In genomic region chr12:26543463-26543862, GRCm38 (mm10) we compare ENCODE assay signal across 22 mouse cellular contexts.
"Had no signal": no experiment of that assay in that cellular context is flagged by ENCODE, and none has a peak within 500 bp of the region (broad histone marks: within the 10 kb centered on the region; RNA-seq: fewer than 3 reads in every experiment).

No protein-coding gene starts in this region.

- DNase-seq: gastrocnemius, adult 2 months; gastrocnemius, postnatal 10 days; gastrocnemius, postnatal 25 days; heart, adult 2 months; heart, postnatal 10 days; heart, postnatal 4 days; kidney, adult 18-20 months; kidney, adult 8-10 months; kidney, postnatal 10 days; kidney, postnatal 25 days; kidney, postnatal 4 days had no signal

- H3K36me3 ChIP-seq: hindbrain, embryonic 13.5 days; hindbrain, embryonic 15.5 days; intestine, embryonic 15.5 days; limb, embryonic 10.5 days; limb, embryonic 12.5 days had no signal

- H3K4me1 ChIP-seq: hindbrain, embryonic 13.5 days; hindbrain, embryonic 15.5 days; intestine, embryonic 15.5 days; limb, embryonic 10.5 days; limb, embryonic 12.5 days had no signal

- H3K27ac ChIP-seq: gastrocnemius, adult 2 months; heart, adult 2 months; hindbrain, embryonic 13.5 days; hindbrain, embryonic 15.5 days; intestine, embryonic 15.5 days; layer of hippocampus, adult 2 months; left cerebral cortex, adult 2 months; limb, embryonic 10.5 days; limb, embryonic 12.5 days had no signal

- H3K27me3 ChIP-seq: hindbrain, embryonic 13.5 days; hindbrain, embryonic 15.5 days; intestine, embryonic 15.5 days; limb, embryonic 12.5 days had no signal

- H3K9me3 ChIP-seq: hindbrain, embryonic 13.5 days; hindbrain, embryonic 15.5 days; intestine, embryonic 15.5 days; limb, embryonic 10.5 days had no signal

- H3K9ac ChIP-seq: hindbrain, embryonic 13.5 days; hindbrain, embryonic 15.5 days; intestine, embryonic 15.5 days; limb, embryonic 12.5 days had no signal

- ATAC-seq: forebrain, embryonic 16.5 days; inflammation-experienced regulatory T-cells, adult 6 months; intestine, embryonic 15.5 days; intestine, postnatal 0 days had no signal

- H3K4me3 ChIP-seq: gastrocnemius, adult 2 months; heart, adult 2 months; hindbrain, embryonic 13.5 days; hindbrain, embryonic 15.5 days; intestine, embryonic 15.5 days; layer of hippocampus, adult 2 months; left cerebral cortex, adult 2 months; limb, embryonic 10.5 days; limb, embryonic 12.5 days had no signal

- H3K4me2 ChIP-seq: heart, embryonic 11.5 days; hindbrain, embryonic 13.5 days; hindbrain, embryonic 15.5 days; intestine, embryonic 15.5 days; limb, embryonic 12.5 days had no signal
